Mouse (Mus musculus): ENCODE measurements around the gene Axin2. TPM values are rescaled to one million over a fixed set of nuclear protein-coding genes. Genes with fewer than 3 reads are reported as not detected.

Gene Axin2
- polyA plus RNA-seq, 1 experiment from 2014 or later: 5.8 TPM

- WGBS: 76% methylated on average over 5 of the region's 5 CpGs
- Histone ChIP-seq H3K4me3 (replicated peaks; ENCODE audit: low read depth, low read length) (no peak overlapping the region), H3K9ac (ENCODE audit: low read depth, low read length) (no peak overlapping the region), H3K27ac (no peak overlapping the region), H3K36me3 (ENCODE audit: insufficient read depth, low read length) (no peaks in the 10 kb centered on the region), H3K4me1 (replicated peaks; ENCODE audit: insufficient read depth, low read length) (no peaks in the 10 kb centered on the region), H3K9me3 (replicated peaks; ENCODE audit: low read length) (no peaks in the 10 kb centered on the region), H3K4me2 (ENCODE audit: low read length) (no peak overlapping the region), H3K27me3 (ENCODE audit: insufficient read depth, low read length) (no peaks in the 10 kb centered on the region)
- no peak for TF ChIP-seq CTCF (IDR thresholded peaks at IDR 0.05; ENCODE audit: low read depth)
- DNase-seq (ENCODE audit: low spot score) (no peak), ATAC-seq (replicated peaks; ENCODE audit: low FRiP score, low read depth) (no peak)
These were observed 64.7 kb downstream of the Axin2 start for GRCm38 (mm10) chr11:108984711-108985419.

DNA sequence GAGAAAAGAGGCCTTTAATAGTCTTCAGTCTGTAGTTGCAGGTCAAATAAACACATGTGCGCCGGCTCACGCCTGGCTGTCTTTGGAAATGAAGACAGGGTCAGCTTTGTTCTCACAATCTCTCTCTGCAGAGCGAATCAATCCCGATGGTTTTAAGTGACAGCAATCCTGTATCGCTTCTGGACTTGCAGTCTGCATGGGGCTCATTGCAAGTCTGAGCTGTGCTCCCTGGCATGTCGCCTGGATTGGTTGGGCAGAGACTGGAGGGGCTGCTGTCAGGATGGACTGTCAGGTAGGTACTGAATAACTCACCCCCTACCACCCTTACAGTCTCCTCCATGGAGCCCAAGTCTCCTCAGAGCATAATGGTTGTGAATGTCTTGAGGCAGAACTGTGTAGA lies 65.7 kb downstream of the Axin2 start:
- DNase-seq (ENCODE audit: low spot score) (no peak), ATAC-seq (replicated peaks; ENCODE audit: low FRiP score, low read depth) (no peak)
- TF ChIP-seq CTCF (IDR thresholded peaks at IDR 0.05; ENCODE audit: low read depth): no peak
- Histone ChIP-seq H3K4me2 (ENCODE audit: low read length) (no peak overlapping the region), H3K27me3 (ENCODE audit: insufficient read depth, low read length) (no peaks in the 10 kb centered on the region), H3K4me1 (replicated peaks; ENCODE audit: insufficient read depth, low read length) (no peaks in the 10 kb centered on the region), H3K36me3 (ENCODE audit: insufficient read depth, low read length) (no peaks in the 10 kb centered on the region), H3K9me3 (replicated peaks; ENCODE audit: low read length) (no peaks in the 10 kb centered on the region), H3K27ac (no peak overlapping the region), H3K4me3 (replicated peaks; ENCODE audit: low read depth, low read length) (no peak overlapping the region), H3K9ac (ENCODE audit: low read depth, low read length) (no peak overlapping the region)
- WGBS: 71% methylated on average over 7 of the region's 7 CpGs

GRCm38 (mm10) chr11:108987226-108987625 lies 67.1 kb downstream of the Axin2 start:
- 61% methylated on average over 3 of the region's 3 CpGs for WGBS
- no peak overlapping the region for H3K27ac ChIP-seq
- H3K27me3 ChIP-seq (ENCODE audit: insufficient read depth, low read length): no peaks in the 10 kb centered on the region
- no peak for ATAC-seq (replicated peaks; ENCODE audit: low FRiP score, low read depth)
- no peak overlapping the region for H3K4me3 ChIP-seq (replicated peaks; ENCODE audit: low read depth, low read length)
- no peak for TF ChIP-seq CTCF (IDR thresholded peaks at IDR 0.05; ENCODE audit: low read depth)
- H3K4me2 ChIP-seq (ENCODE audit: low read length): no peak overlapping the region
- DNase-seq (ENCODE audit: low spot score): no peak
- no peak overlapping the region for H3K9ac ChIP-seq (ENCODE audit: low read depth, low read length)
- no peaks in the 10 kb centered on the region for H3K9me3 ChIP-seq (replicated peaks; ENCODE audit: low read length)
- no peaks in the 10 kb centered on the region for H3K4me1 ChIP-seq (replicated peaks; ENCODE audit: insufficient read depth, low read length)
- no peaks in the 10 kb centered on the region for H3K36me3 ChIP-seq (ENCODE audit: insufficient read depth, low read length)

DNA sequence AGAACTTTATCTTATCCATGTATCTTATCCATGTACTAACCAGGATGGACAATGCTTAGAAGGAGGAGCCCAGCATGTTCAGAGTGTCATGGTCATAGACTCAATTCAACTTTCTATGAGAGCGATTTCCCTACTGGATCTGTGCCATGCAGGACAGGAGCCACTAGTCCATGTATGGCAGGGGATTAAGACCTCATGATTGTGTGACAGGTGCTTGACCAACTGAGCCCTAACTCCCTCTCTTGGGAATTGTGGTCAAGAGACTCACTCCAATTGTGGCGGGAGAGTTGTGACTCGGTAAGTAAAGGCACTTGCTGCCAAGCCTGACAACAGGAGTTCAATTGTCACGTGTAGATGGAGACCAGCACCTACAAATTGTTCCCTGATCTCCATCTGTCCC lies 67.6 kb downstream of the Axin2 start:
- Histone ChIP-seq H3K4me2 (ENCODE audit: low read length) (no peak overlapping the region), H3K36me3 (ENCODE audit: insufficient read depth, low read length) (no peaks in the 10 kb centered on the region), H3K27me3 (ENCODE audit: insufficient read depth, low read length) (no peaks in the 10 kb centered on the region), H3K27ac (no peak overlapping the region), H3K9me3 (replicated peaks; ENCODE audit: low read length) (no peaks in the 10 kb centered on the region), H3K9ac (ENCODE audit: low read depth, low read length) (no peak overlapping the region), H3K4me3 (replicated peaks; ENCODE audit: low read depth, low read length) (no peak overlapping the region), H3K4me1 (replicated peaks; ENCODE audit: insufficient read depth, low read length) (no peaks in the 10 kb centered on the region)
- DNase-seq (ENCODE audit: low spot score) (no peak), ATAC-seq (replicated peaks; ENCODE audit: low FRiP score, low read depth) (no peak)
- WGBS: 75% methylated on average over 4 of the region's 4 CpGs
- TF ChIP-seq CTCF (IDR thresholded peaks at IDR 0.05; ENCODE audit: low read depth): no peak

DNA sequence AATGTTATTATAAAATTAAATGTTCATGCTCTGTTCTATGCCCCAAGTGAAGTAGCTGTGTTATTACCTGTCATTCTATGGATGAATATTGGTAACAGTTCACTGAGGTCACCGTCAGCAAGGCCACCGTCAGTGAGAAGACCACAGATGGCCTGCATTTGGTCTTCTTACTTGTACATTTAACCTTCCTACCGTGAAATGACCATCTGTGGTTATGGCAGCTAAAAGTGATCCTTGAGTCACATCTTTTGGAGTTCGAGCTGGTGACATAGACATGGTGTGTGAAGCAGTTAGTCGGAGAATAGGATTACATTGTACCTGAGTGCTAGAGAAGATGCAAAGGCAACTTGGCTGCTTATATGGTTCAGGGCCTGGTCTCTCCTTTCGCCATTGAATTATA lies 68.1 kb downstream of the Axin2 start:
- no peak overlapping the region for H3K4me3 ChIP-seq (replicated peaks; ENCODE audit: low read depth, low read length)
- TF ChIP-seq CTCF (IDR thresholded peaks at IDR 0.05; ENCODE audit: low read depth): no peak
- no peaks in the 10 kb centered on the region for H3K27me3 ChIP-seq (ENCODE audit: insufficient read depth, low read length)
- no peaks in the 10 kb centered on the region for H3K36me3 ChIP-seq (ENCODE audit: insufficient read depth, low read length)
- no peaks in the 10 kb centered on the region for H3K4me1 ChIP-seq (replicated peaks; ENCODE audit: insufficient read depth, low read length)
- no peak overlapping the region for H3K27ac ChIP-seq
- H3K9me3 ChIP-seq (replicated peaks; ENCODE audit: low read length): no peaks in the 10 kb centered on the region
- H3K4me2 ChIP-seq (ENCODE audit: low read length): no peak overlapping the region
- ATAC-seq (replicated peaks; ENCODE audit: low FRiP score, low read depth) (no peak), DNase-seq (ENCODE audit: low spot score) (no peak)
- WGBS: 94% methylated on average over 6 of the region's 6 CpGs
- H3K9ac ChIP-seq (ENCODE audit: low read depth, low read length): no peak overlapping the region

- TF ChIP-seq CTCF (IDR thresholded peaks at IDR 0.05; ENCODE audit: low read depth): no peak
- ATAC-seq (replicated peaks; ENCODE audit: low FRiP score, low read depth): no peak
- Histone ChIP-seq H3K36me3 (ENCODE audit: insufficient read depth, low read length) (no peaks in the 10 kb centered on the region), H3K27me3 (ENCODE audit: insufficient read depth, low read length) (no peaks in the 10 kb centered on the region), H3K4me3 (replicated peaks; ENCODE audit: low read depth, low read length) (no peak overlapping the region), H3K9ac (ENCODE audit: low read depth, low read length) (no peak overlapping the region), H3K4me2 (ENCODE audit: low read length) (no peak overlapping the region), H3K27ac (no peak overlapping the region), H3K4me1 (replicated peaks; ENCODE audit: insufficient read depth, low read length) (no peaks in the 10 kb centered on the region), H3K9me3 (replicated peaks; ENCODE audit: low read length) (no peaks in the 10 kb centered on the region)
- WGBS: 46% methylated on average over 8 of the region's 8 CpGs
- DNase-seq (ENCODE audit: low spot score): no peak
These were observed 69.8 kb downstream of the Axin2 start for GRCm38 (mm10) chr11:108989940-108990339.

DNA sequence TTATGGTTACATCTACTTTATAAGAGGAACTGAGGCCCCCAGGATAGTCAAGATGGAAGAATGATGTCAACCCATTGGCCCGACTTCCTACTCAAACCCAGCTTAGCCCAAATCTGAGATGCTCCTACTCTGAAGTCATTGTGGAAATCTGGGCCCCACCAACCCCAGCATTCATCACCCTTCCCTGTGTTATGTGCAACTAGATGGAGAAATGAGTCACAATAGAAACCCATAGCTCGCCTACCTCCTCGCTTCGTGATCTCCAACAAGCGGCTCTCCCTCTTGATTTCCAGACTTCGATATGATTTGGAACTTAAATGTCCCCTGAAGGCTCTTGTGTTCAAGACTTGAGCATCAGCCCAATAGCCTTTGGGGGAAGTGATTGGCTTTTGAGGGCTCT lies 73.3 kb downstream of the Axin2 start:
- H3K27ac ChIP-seq: no peak overlapping the region
- no peak for TF ChIP-seq CTCF (IDR thresholded peaks at IDR 0.05; ENCODE audit: low read depth)
- no peak for ATAC-seq (replicated peaks; ENCODE audit: low FRiP score, low read depth)
- H3K4me1 ChIP-seq (replicated peaks; ENCODE audit: insufficient read depth, low read length): no peaks in the 10 kb centered on the region
- H3K36me3 ChIP-seq (ENCODE audit: insufficient read depth, low read length): no peaks in the 10 kb centered on the region
- H3K4me2 ChIP-seq (ENCODE audit: low read length): no peak overlapping the region
- no peaks in the 10 kb centered on the region for H3K9me3 ChIP-seq (replicated peaks; ENCODE audit: low read length)
- no peaks in the 10 kb centered on the region for H3K27me3 ChIP-seq (ENCODE audit: insufficient read depth, low read length)
- H3K4me3 ChIP-seq (replicated peaks; ENCODE audit: low read depth, low read length): no peak overlapping the region
- DNase-seq (ENCODE audit: low spot score): no peak
- H3K9ac ChIP-seq (ENCODE audit: low read depth, low read length): no peak overlapping the region
- WGBS: 98% methylated on average over 6 of the region's 6 CpGs
